Mouse (Mus musculus) heart, postnatal 36 days (tissue): ENCODE results near the gene Clic3. TPM values are rescaled to one million over a fixed set of nuclear protein-coding genes. Genes with fewer than 3 reads are reported as not detected.
A peak's percentile ranks its signal among the peaks of the same experiment; 100 is the strongest.

Experiments used
- DNase-seq, 2 experiments: peaks; one replicate each; pipeline ENCODE4 v3.0.0; 2021 to 2022
- intact Hi-C: fragments of 180-260 bp; cut with DNase I; formaldehyde crosslinking; loops from one replicate; pipeline ENCODE4 v1.15.1; 2025
- total RNA-seq, 2 experiments: library from RNA; stranded (reverse); gene quantifications; 2 replicates each; pipeline ENCODE4 v1.2.3; 2021

Gene Clic3
- total RNA-seq, 2 experiments from 2014 or later = 1.2 to 1.6 TPM

- intact Hi-C loops = no loop called here
- DNase-seq = no peak
These were observed 20.9 kb downstream of the Clic3 start for GRCm38 (mm10) chr2:25477541-25477940.

- intact Hi-C loops = no loop called here
- peak; percentile 45 to 47 for DNase-seq
These were observed 21.5 kb downstream of the Clic3 start for GRCm38 (mm10) chr2:25477967-25478675.

- no peak for DNase-seq
- intact Hi-C loops = no loop called here
These were observed 23.1 kb downstream of the Clic3 start for GRCm38 (mm10) chr2:25479551-25480311.

GRCm38 (mm10) chr2:25480541-25480940 lies 23.9 kb downstream of the Clic3 start:
- DNase-seq = no peak
- intact Hi-C loops = no loop called here

- intact Hi-C loops = loop anchor here (2.0 kb wide), 1 partner anchor 58 kb away; no protein-coding TSS in a partner anchor
- DNase-seq = peak in 1 of 2 experiments; percentile 47
These were observed 26.3 kb downstream of the Clic3 start for GRCm38 (mm10) chr2:25482969-25483368.

- intact Hi-C loops = no loop called here
These were observed 28.4 kb downstream of the Clic3 start for GRCm38 (mm10) chr2:25484901-25485647.

GRCm38 (mm10) chr2:25487965-25488670 lies 31.5 kb downstream of the Clic3 start:
- intact Hi-C loops = no loop called here
- DNase-seq = no peak

More at GRCm38 (mm10) chr2:25484901-25485647, 28.4 kb downstream of the Clic3 start:
- no peak for DNase-seq

- intact Hi-C loops = no loop called here
- no peak for DNase-seq
These were observed 32.0 kb downstream of the Clic3 start for GRCm38 (mm10) chr2:25488671-25489068.

- no peak for DNase-seq
- intact Hi-C loops = no loop called here
These were observed 36.4 kb downstream of the Clic3 start for GRCm38 (mm10) chr2:25492988-25493387.

- no peak for DNase-seq
- intact Hi-C loops = no loop called here
These were observed 36.9 kb downstream of the Clic3 start, which contains the start of gene Lcn12 for GRCm38 (mm10) chr2:25493476-25493961. TSS of gene Lcn12 (minus strand) at chr2:25493911.

GRCm38 (mm10) chr2:25496462-25496861 lies 39.8 kb downstream of the Clic3 start:
- no peak for DNase-seq
- intact Hi-C loops = loop anchor here (5.0 kb wide), 1 partner anchor 69 kb away; the partner anchor contains the start of gene Abca2

- intact Hi-C loops = loop anchor here (5.0 kb wide), 1 partner anchor 71 kb away; the partner anchor contains the start of gene Abca2
- DNase-seq = no peak
These were observed 41.4 kb downstream of the Clic3 start for GRCm38 (mm10) chr2:25497846-25498575.

GRCm38 (mm10) chr2:25498622-25499478 lies 42.2 kb downstream of the Clic3 start:
- intact Hi-C loops = loop anchor here (5.0 kb wide), 1 partner anchor 72 kb away; the partner anchor contains the start of gene Abca2
- no peak for DNase-seq

- DNase-seq = peak in 1 of 2 experiments; percentile 14
- intact Hi-C loops = loop anchor here (2.0 to 5.0 kb wide), 2 partner anchors 35 to 1402 kb away; partner anchors contain the start of gene Surf6
These were observed 43.5 kb downstream of the Clic3 start for GRCm38 (mm10) chr2:25500071-25500575.

GRCm38 (mm10) chr2:25500576-25501405 lies 44.2 kb downstream of the Clic3 start, which contains the start of gene Fbxw5:
TSS of gene Fbxw5 (plus strand) at chr2:25500750.
- intact Hi-C loops = loop anchor here (2.0 to 5.0 kb wide), 2 partner anchors 36 to 1402 kb away; partner anchors contain the start of gene Surf6
- DNase-seq = peak; percentile 76 to 79

- intact Hi-C loops = loop anchor here (2.0 to 5.0 kb wide), 2 partner anchors 37 to 1400 kb away; partner anchors contain the start of gene Surf6
- no peak for DNase-seq
These were observed 45.2 kb downstream of the Clic3 start, which contains the start of gene C8g for GRCm38 (mm10) chr2:25501593-25502486. TSS of gene C8g (minus strand) at chr2:25501719.
